In genomic region chr3:94483790-94484439, GRCm38 (mm10) we compare ENCODE assay signal across 8 mouse cellular contexts. TPM values are rescaled to one million over a fixed set of nuclear protein-coding genes. Genes with fewer than 3 reads are reported as not detected.
DNase-seq lines count a peak whose midpoint lies in the region; ATAC-seq and TF ChIP-seq lines count a peak whose summit lies in the region.

No protein-coding gene starts in this region.

- no peak for TF ChIP-seq CTCF in midbrain, postnatal 0 days (IDR thresholded peaks at IDR 0.05)
- no peak for TF ChIP-seq CTCF in gastrocnemius, adult 2 months (IDR thresholded peaks at IDR 0.05)

- DNase-seq in heart, postnatal 10 days = peak; percentile 12 to 18
- peak; percentile 64 for DNase-seq in cerebellum, adult 11 months
- peak; percentile 98 for DNase-seq in forebrain, embryonic 14.5 days (ENCODE audit: low spot score)
- peak; percentile 92 for DNase-seq in layer of hippocampus, adult 9-10 months (ENCODE audit: low spot score)
- DNase-seq in midbrain, postnatal 0 days (ENCODE audit: low spot score) = peak; percentile 96
- no peak for DNase-seq in gastrocnemius, adult 2 months
- DNase-seq in heart, adult 11 months = no peak

- intact Hi-C loops in heart, postnatal 10 days (cut with DNase I) = no loop called here
- intact Hi-C loops in gastrocnemius, adult 2 months (cut with DNase I) = no loop called here

- WGBS in heart, embryonic 11.5 days (ENCODE audit: insufficient replicate concordance) = 25% methylated on average over 20 of the region's 20 CpGs
- 12% methylated on average over 19 of the region's 20 CpGs for WGBS in forebrain, embryonic 14.5 days
- WGBS in midbrain, postnatal 0 days = 5% methylated on average over 20 of the region's 20 CpGs

- H3K4me2 ChIP-seq in heart, embryonic 11.5 days = no peak overlapping the region
- H3K4me2 ChIP-seq in forebrain, embryonic 14.5 days (ENCODE audit: low read length) = peak overlapping the region; percentile 49
- H3K4me2 ChIP-seq in midbrain, postnatal 0 days (ENCODE audit: low read depth, low read length, poor library complexity, severe bottlenecking) = peak overlapping the region; percentile 48

- H3K27me3 ChIP-seq in heart, embryonic 11.5 days (ENCODE audit: control insufficient read depth, insufficient read depth, low read length) = peaks cover 26% of the 10 kb centered on the region
- H3K27me3 ChIP-seq in forebrain, embryonic 14.5 days (replicated peaks; ENCODE audit: control insufficient read depth, insufficient read depth, low read length) = no peaks in the 10 kb centered on the region
- H3K27me3 ChIP-seq in midbrain, postnatal 0 days (ENCODE audit: insufficient read depth, low read length) = no peaks in the 10 kb centered on the region

- H3K27ac ChIP-seq in heart, embryonic 11.5 days (ENCODE audit: low read depth, low read length) = no peak overlapping the region
- H3K27ac ChIP-seq in forebrain, embryonic 14.5 days (ENCODE audit: low read depth, low read length) = peak overlapping the region; percentile 83
- peak overlapping the region; percentile 83 for H3K27ac ChIP-seq in midbrain, postnatal 0 days (ENCODE audit: low read depth, low read length)
- no peak overlapping the region for H3K27ac ChIP-seq in gastrocnemius, adult 2 months

- H3K4me1 ChIP-seq in heart, embryonic 11.5 days (ENCODE audit: control insufficient read depth, insufficient read depth, low read length) = peaks cover 5% of the 10 kb centered on the region
- peaks cover 69% of the 10 kb centered on the region for H3K4me1 ChIP-seq in forebrain, embryonic 14.5 days (ENCODE audit: control insufficient read depth, insufficient read depth, low read length)
- peaks cover 40% of the 10 kb centered on the region for H3K4me1 ChIP-seq in midbrain, postnatal 0 days (ENCODE audit: insufficient read depth, low read length)

- H3K36me3 ChIP-seq in heart, embryonic 11.5 days (ENCODE audit: control insufficient read depth, insufficient read depth, low read length) = no peaks in the 10 kb centered on the region
- H3K36me3 ChIP-seq in forebrain, embryonic 14.5 days (ENCODE audit: control insufficient read depth, insufficient read depth, low read length) = peaks cover 58% of the 10 kb centered on the region
- H3K36me3 ChIP-seq in midbrain, postnatal 0 days (ENCODE audit: insufficient read depth, low read length) = peaks cover 27% of the 10 kb centered on the region

- no peak for ATAC-seq in heart, embryonic 11.5 days (replicated peaks; ENCODE audit: insufficient number of reproducible peaks, low FRiP score, low TSS enrichment)
- peak; percentile 92 for ATAC-seq in forebrain, embryonic 14.5 days
- ATAC-seq in midbrain, postnatal 0 days (ENCODE audit: low FRiP score) = peak; percentile 86

- H3K9me3 ChIP-seq in heart, embryonic 11.5 days (replicated peaks; ENCODE audit: control insufficient read depth, low read length) = no peaks in the 10 kb centered on the region
- no peaks in the 10 kb centered on the region for H3K9me3 ChIP-seq in forebrain, embryonic 14.5 days (replicated peaks; ENCODE audit: control insufficient read depth, low read length)
- H3K9me3 ChIP-seq in midbrain, postnatal 0 days (ENCODE audit: low read length) = no peaks in the 10 kb centered on the region

- no peak overlapping the region for H3K4me3 ChIP-seq in heart, embryonic 11.5 days (ENCODE audit: low read depth, low read length)
- peak overlapping the region; percentile 15 for H3K4me3 ChIP-seq in forebrain, embryonic 14.5 days (ENCODE audit: low read depth, low read length)
- peak overlapping the region; percentile 15; the same call in 1 of the 2 replicates for H3K4me3 ChIP-seq in midbrain, postnatal 0 days (ENCODE audit: low read depth, low read length)
- H3K4me3 ChIP-seq in gastrocnemius, adult 2 months = no peak overlapping the region

- H3K9ac ChIP-seq in heart, embryonic 11.5 days (ENCODE audit: low read depth, low read length) = no peak overlapping the region
- H3K9ac ChIP-seq in forebrain, embryonic 14.5 days (ENCODE audit: low read length) = peak overlapping the region; percentile 46
- peak overlapping the region; percentile 52; the same call in 1 of the 2 replicates for H3K9ac ChIP-seq in midbrain, postnatal 0 days (replicated peaks; ENCODE audit: low read length, poor library complexity, severe bottlenecking)

RNA-seq across cellular contexts. Expression of gene Riiad1, which starts 3.8 kb away (rescaled TPM):
- under 1 TPM; 0.89 to 0.99 TPM for total RNA-seq in heart, postnatal 10 days (2021)
- 6.6 and 7.0 TPM in 2 replicates for polyA plus RNA-seq in heart, embryonic 11.5 days (2014; fragmentation: Nextera tagmentation; extraction: Ambion mirVana)
- 14.7 and 19.2 TPM in 2 replicates for polyA plus RNA-seq in forebrain, embryonic 14.5 days (2014; fragmentation: Nextera tagmentation; extraction: Ambion mirVana)
- 6.6 and 6.7 TPM in 2 replicates for total RNA-seq in midbrain, postnatal 0 days (2014; rRNA removed)
- 19.4 and 23.3 TPM in 2 replicates for polyA plus RNA-seq in midbrain, postnatal 0 days (2015; fragmentation: Nextera tagmentation; extraction: Ambion mirVana)
- total RNA-seq in gastrocnemius, adult 2 months (2021) = 10 to 100 TPM; 11.2 to 11.4 TPM

RNA-seq across cellular contexts. Expression of gene Celf3, which starts 5.8 kb away (rescaled TPM):
- total RNA-seq in heart, postnatal 10 days (2021) = not detected
- polyA plus RNA-seq in heart, embryonic 11.5 days (2014; fragmentation: Nextera tagmentation; extraction: Ambion mirVana) = 2.8 and 4.7 TPM in 2 replicates
- polyA plus RNA-seq in forebrain, embryonic 14.5 days (2014; fragmentation: Nextera tagmentation; extraction: Ambion mirVana) = 301 and 306 TPM in 2 replicates
- 203 and 205 TPM in 2 replicates for total RNA-seq in midbrain, postnatal 0 days (2014; rRNA removed)
- polyA plus RNA-seq in midbrain, postnatal 0 days (2015; fragmentation: Nextera tagmentation; extraction: Ambion mirVana) = 187 and 219 TPM in 2 replicates
- total RNA-seq in gastrocnemius, adult 2 months (2021) = not detected

RNA-seq across cellular contexts. Expression of gene Oaz3, which starts 40.2 kb away (rescaled TPM):
- total RNA-seq in heart, postnatal 10 days (2021) = not detected
- 0.29 TPM in 1 of 2 replicates, not detected in the other for polyA plus RNA-seq in heart, embryonic 11.5 days (2014; fragmentation: Nextera tagmentation; extraction: Ambion mirVana)
- 0.38 and 0.78 TPM in 2 replicates for polyA plus RNA-seq in forebrain, embryonic 14.5 days (2014; fragmentation: Nextera tagmentation; extraction: Ambion mirVana)
- not detected in 2 replicates for total RNA-seq in midbrain, postnatal 0 days (2014; rRNA removed)
- 0.68 and 1.1 TPM in 2 replicates for polyA plus RNA-seq in midbrain, postnatal 0 days (2015; fragmentation: Nextera tagmentation; extraction: Ambion mirVana)
- not detected for total RNA-seq in gastrocnemius, adult 2 months (2021)

RNA-seq across cellular contexts. Expression of gene Mrpl9, which starts 40.8 kb away (rescaled TPM):
- 10 to 100 TPM; 66.1 to 66.4 TPM for total RNA-seq in heart, postnatal 10 days (2021)
- polyA plus RNA-seq in heart, embryonic 11.5 days (2014; fragmentation: Nextera tagmentation; extraction: Ambion mirVana) = 60.8 and 65.5 TPM in 2 replicates
- 57.2 and 58.6 TPM in 2 replicates for polyA plus RNA-seq in forebrain, embryonic 14.5 days (2014; fragmentation: Nextera tagmentation; extraction: Ambion mirVana)
- 52.5 and 56.8 TPM in 2 replicates for total RNA-seq in midbrain, postnatal 0 days (2014; rRNA removed)
- polyA plus RNA-seq in midbrain, postnatal 0 days (2015; fragmentation: Nextera tagmentation; extraction: Ambion mirVana) = 56.1 and 58.7 TPM in 2 replicates
- total RNA-seq in gastrocnemius, adult 2 months (2021) = 10 to 100 TPM; 29.5 to 37.2 TPM

Comparison
In these comparisons a context has a peak if more than half of its experiments do, and no peak if none do; other contexts are left out.
1. DNase-seq: peak in heart, postnatal 10 days (2 of 2), cerebellum, adult 11 months (single experiment), forebrain, embryonic 14.5 days (single experiment), layer of hippocampus, adult 9-10 months (single experiment) and midbrain, postnatal 0 days (single experiment); none in gastrocnemius, adult 2 months (single experiment) and heart, adult 11 months (single experiment).
2. H3K27ac ChIP-seq: peak in forebrain, embryonic 14.5 days (single experiment) and midbrain, postnatal 0 days (single experiment); none in heart, embryonic 11.5 days (single experiment) and gastrocnemius, adult 2 months (single experiment).
3. H3K4me3 ChIP-seq: peak in forebrain, embryonic 14.5 days (single experiment) and midbrain, postnatal 0 days (single experiment); none in heart, embryonic 11.5 days (single experiment) and gastrocnemius, adult 2 months (single experiment).
4. RNA of gene Celf3, which starts 5.8 kb away (total RNA-seq): 203 to 205 TPM in midbrain, postnatal 0 days; not detected in gastrocnemius, adult 2 months and not detected in heart, postnatal 10 days; every median in the first group is over 100 times any median in the second.